Mouse (Mus musculus) forebrain, embryonic 16.5 days (tissue): ENCODE data around the gene Tbk1. TPM values are rescaled to one million over a fixed set of nuclear protein-coding genes. Genes with fewer than 3 reads are reported as not detected.

Source experiments
- ATAC-seq: fragments of 200-750 bp; cut with Nextera tagmentation; 2 replicates; pipeline ENCODE4 v1.8.0; 2017; ENCODE audit warnings: mild to moderate bottlenecking, moderate library complexity
- H3K27ac ChIP-seq: fragments of 300-500 bp; sonication (generic); 2 replicates; pipeline ENCODE4 v1.5.1; 2014; ENCODE audit warnings: low read length, control low read depth
- H3K27me3 ChIP-seq: fragments of 300-500 bp; sonication (generic); replicated peaks from 2 replicates; pipeline ENCODE4 v1.6.1; 2014; ENCODE audit warnings: low read length; ENCODE audit not compliant: control insufficient read depth, insufficient read depth
- H3K36me3 ChIP-seq: fragments of 300-500 bp; sonication (generic); 2 replicates; pipeline ENCODE4 v1.6.1; 2014; ENCODE audit not compliant: control insufficient read depth, insufficient read depth
- H3K4me1 ChIP-seq: fragments of 300-500 bp; sonication (generic); replicated peaks from 2 replicates; pipeline ENCODE4 v1.6.1; 2014; ENCODE audit warnings: low read length; ENCODE audit not compliant: control insufficient read depth, insufficient read depth
- H3K4me2 ChIP-seq: fragments of 300-500 bp; sonication (generic); 2 replicates; pipeline ENCODE4 v1.6.1; 2014; ENCODE audit warnings: mild to moderate bottlenecking, low read length, control low read depth
- H3K4me3 ChIP-seq: fragments of 300-500 bp; sonication (generic); replicated peaks from 2 replicates; pipeline ENCODE4 v1.5.1; 2014; ENCODE audit warnings: mild to moderate bottlenecking, low read length, control low read depth
- H3K9ac ChIP-seq: fragments of 300-500 bp; sonication (generic); replicated peaks from 2 replicates; pipeline ENCODE4 v1.6.1; 2014; ENCODE audit warnings: low read depth, low read length, control low read depth
- H3K9me3 ChIP-seq: fragments of 300-500 bp; sonication (generic); 2 replicates; pipeline ENCODE4 v1.6.1; 2016; ENCODE audit warnings: low read length; ENCODE audit not compliant: control insufficient read depth
- WGBS: fragments of 180-500 bp; shearing (Covaris S2); extraction: QIAGEN DNeasy Blood & Tissue Kit; methylation state at CpG from one replicate; pipeline ENCODE4 v1.1.7; 2014; 5-methylcytosine and 5-hydroxymethylcytosine counted together
- polyA plus RNA-seq: library from polyadenylated mRNA; unstranded; fragments of >200 nt; fragmentation: Nextera tagmentation; extraction: Ambion mirVana; gene quantifications from 2 replicates; pipeline ENCODE4 v1.2.1, GENCODE M21; 2015

The Tbk1 gene
- polyA plus RNA-seq, 1 experiment from 2014 or later = 38.4 TPM

- Histone ChIP-seq H3K27ac (no peak overlapping the region), H3K4me3 (no peak overlapping the region), H3K27me3 (no peaks in the 10 kb centered on the region), H3K4me2 (no peak overlapping the region), H3K9me3 (no peaks in the 10 kb centered on the region), H3K36me3 (peaks cover 46% of the 10 kb centered on the region), H3K4me1 (no peaks in the 10 kb centered on the region), H3K9ac (no peak overlapping the region)
- 94% methylated on average over 4 of the region's 4 CpGs for WGBS
- no peak for ATAC-seq
Observed at GRCm38 (mm10) chr10:121603556-121603955, 17.0 kb upstream of the Tbk1 start.

GRCm38 (mm10) chr10:121601272-121601671 is 14.7 kb upstream of the Tbk1 start:
- Histone ChIP-seq H3K27me3 (no peaks in the 10 kb centered on the region), H3K4me1 (no peaks in the 10 kb centered on the region), H3K9me3 (no peaks in the 10 kb centered on the region), H3K4me3 (no peak overlapping the region), H3K36me3 (peaks cover 38% of the 10 kb centered on the region), H3K27ac (no peak overlapping the region), H3K9ac (no peak overlapping the region), H3K4me2 (no peak overlapping the region)
- 81% methylated on average over 6 of the region's 6 CpGs for WGBS
- no peak for ATAC-seq

- no peak overlapping the region for H3K9ac ChIP-seq
- ATAC-seq = no peak
- H3K9me3 ChIP-seq = no peaks in the 10 kb centered on the region
- no peak overlapping the region for H3K4me3 ChIP-seq
- peaks cover 13% of the 10 kb centered on the region for H3K36me3 ChIP-seq
- WGBS = 90% methylated on average over 9 of the region's 9 CpGs
- H3K4me2 ChIP-seq = no peak overlapping the region
- no peaks in the 10 kb centered on the region for H3K4me1 ChIP-seq
- H3K27ac ChIP-seq = no peak overlapping the region
- no peaks in the 10 kb centered on the region for H3K27me3 ChIP-seq
Observed at GRCm38 (mm10) chr10:121596580-121596979, 10.0 kb upstream of the Tbk1 start.

GRCm38 (mm10) chr10:121591106-121591505 is 4.5 kb upstream of the Tbk1 start:
- H3K9ac ChIP-seq = no peak overlapping the region
- no peak overlapping the region for H3K4me2 ChIP-seq
- no peaks in the 10 kb centered on the region for H3K27me3 ChIP-seq
- no peak for ATAC-seq
- peaks cover 6% of the 10 kb centered on the region; the same call in 1 of the 2 replicates for H3K36me3 ChIP-seq
- H3K4me1 ChIP-seq = peaks cover 2% of the 10 kb centered on the region; the same call in 1 of the 2 replicates
- no peaks in the 10 kb centered on the region for H3K9me3 ChIP-seq
- H3K4me3 ChIP-seq = no peak overlapping the region
- H3K27ac ChIP-seq = no peak overlapping the region
- 94% methylated on average over 14 of the region's 14 CpGs for WGBS

GRCm38 (mm10) chr10:121587371-121587840 is 819 bp upstream of the Tbk1 start:
- Histone ChIP-seq H3K27me3 (no peaks in the 10 kb centered on the region), H3K9ac (peak overlapping the region; percentile 90), H3K27ac (no peak overlapping the region), H3K36me3 (peaks cover 9% of the 10 kb centered on the region; the same call in 1 of the 2 replicates), H3K4me1 (peaks cover 15% of the 10 kb centered on the region), H3K9me3 (no peaks in the 10 kb centered on the region), H3K4me3 (peak overlapping the region; percentile 82), H3K4me2 (peak overlapping the region; percentile 94)
- ATAC-seq = no peak
- WGBS = 67% methylated on average over 6 of the region's 6 CpGs

- Histone ChIP-seq H3K27me3 (no peaks in the 10 kb centered on the region), H3K27ac (no peak overlapping the region; the same call in 1 of the 2 replicates), H3K4me3 (peak overlapping the region; percentile 82), H3K9me3 (no peaks in the 10 kb centered on the region), H3K4me1 (peaks cover 15% of the 10 kb centered on the region), H3K4me2 (peak overlapping the region; percentile 94), H3K36me3 (peaks cover 11% of the 10 kb centered on the region; the same call in 1 of the 2 replicates), H3K9ac (peak overlapping the region; percentile 90)
- 4% methylated on average over 45 of the region's 48 CpGs for WGBS
- ATAC-seq = peak; percentile 72
Observed at GRCm38 (mm10) chr10:121585791-121586642, 570 bp downstream of the Tbk1 start.

- H3K4me2 ChIP-seq = peak overlapping the region; percentile 94
- no peak for ATAC-seq
- H3K27ac ChIP-seq = no peak overlapping the region
- no peaks in the 10 kb centered on the region for H3K27me3 ChIP-seq
- peaks cover 11% of the 10 kb centered on the region; the same call in 1 of the 2 replicates for H3K36me3 ChIP-seq
- peaks cover 15% of the 10 kb centered on the region for H3K4me1 ChIP-seq
- H3K9me3 ChIP-seq = no peaks in the 10 kb centered on the region
- WGBS = 88% methylated on average over 20 of the region's 20 CpGs
- H3K4me3 ChIP-seq = peak overlapping the region; percentile 82
- peak overlapping the region; percentile 90; the same call in 1 of the 2 replicates for H3K9ac ChIP-seq
Observed at GRCm38 (mm10) chr10:121585056-121585790, 1.4 kb downstream of the Tbk1 start.

GRCm38 (mm10) chr10:121584033-121584432 is 2.6 kb downstream of the Tbk1 start:
- Histone ChIP-seq H3K27ac (no peak overlapping the region), H3K9ac (no peak overlapping the region), H3K4me2 (no peak overlapping the region), H3K4me3 (no peak overlapping the region), H3K36me3 (peaks cover 11% of the 10 kb centered on the region; the same call in 1 of the 2 replicates), H3K27me3 (no peaks in the 10 kb centered on the region), H3K9me3 (no peaks in the 10 kb centered on the region), H3K4me1 (peaks cover 15% of the 10 kb centered on the region)
- 95% methylated on average over 10 of the region's 10 CpGs for WGBS
- ATAC-seq = no peak

- 92% methylated on average over 12 of the region's 12 CpGs for WGBS
- H3K36me3 ChIP-seq = peaks cover 16% of the 10 kb centered on the region
Observed at GRCm38 (mm10) chr10:121583016-121583415, 3.6 kb downstream of the Tbk1 start.

More at GRCm38 (mm10) chr10:121583016-121583415, 3.6 kb downstream of the Tbk1 start:
- no peak overlapping the region for H3K9ac ChIP-seq
- peaks cover 15% of the 10 kb centered on the region for H3K4me1 ChIP-seq
- no peak overlapping the region for H3K4me2 ChIP-seq
- H3K27me3 ChIP-seq = no peaks in the 10 kb centered on the region
- H3K27ac ChIP-seq = no peak overlapping the region
- no peak overlapping the region for H3K4me3 ChIP-seq
- no peak for ATAC-seq
- H3K9me3 ChIP-seq = no peaks in the 10 kb centered on the region
